Mouse (Mus musculus) CD4-positive, CD25-positive, alpha-beta regulatory T cell, adult 9 weeks (primary cell): ENCODE data around the gene Pdlim4. TPM values are rescaled to one million over a fixed set of nuclear protein-coding genes. Genes with fewer than 3 reads are reported as not detected.

Experiments used
- polyA plus RNA-seq: library from polyadenylated mRNA; unstranded; fragments of 100-300 nt; shearing (Covaris generic); gene quantifications from one replicate; pipeline ENCODE4 v1.2.1, GENCODE M21; 2017

Pdlim4 gene
- polyA plus RNA-seq: 22.2 TPM

DNA sequence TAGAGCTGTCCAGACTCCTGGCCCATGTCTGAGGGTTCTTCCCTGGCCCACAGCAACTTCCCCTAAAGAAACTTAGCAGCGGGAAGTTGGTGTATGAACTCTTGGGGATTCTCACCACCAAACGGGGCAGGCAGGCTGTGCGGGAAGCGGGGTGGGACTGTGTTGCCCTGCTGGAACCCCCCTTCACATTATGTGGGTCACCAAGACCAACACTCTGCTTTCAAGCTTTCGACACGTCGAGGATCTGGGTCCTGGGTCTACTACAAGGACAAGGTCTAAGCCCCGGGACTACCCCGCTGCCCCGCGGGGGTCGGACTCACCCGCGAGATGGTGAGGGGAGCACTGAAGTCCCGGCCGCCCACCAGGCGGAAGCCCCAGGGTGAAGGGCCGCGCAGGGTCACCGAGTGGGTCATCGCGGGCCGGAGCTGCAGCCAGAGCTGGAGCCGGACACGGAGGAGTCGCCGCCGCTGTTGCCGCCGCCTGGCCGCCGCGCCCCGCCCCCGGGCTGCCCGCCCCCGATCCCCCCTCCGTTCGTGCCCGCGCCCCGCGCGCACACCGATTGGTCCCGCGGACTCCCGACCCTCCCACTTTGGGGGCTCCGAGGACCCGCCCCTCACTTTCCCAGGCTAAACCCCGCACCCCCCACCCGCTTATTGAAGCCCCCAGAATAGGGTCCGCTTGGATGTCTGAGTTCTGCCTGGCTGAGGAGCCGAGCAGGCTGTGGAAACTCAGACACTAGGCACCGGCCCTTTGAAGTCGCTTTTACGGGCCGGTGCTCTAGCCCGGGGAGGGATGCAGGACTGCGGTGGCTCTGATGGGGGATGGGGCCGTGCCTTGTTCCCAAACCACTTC, at the start of gene Pdlim4:
Gene Pdlim4, minus strand, starts transcription at position 495 of the 852 bp plus-strand sequence.

DNA sequence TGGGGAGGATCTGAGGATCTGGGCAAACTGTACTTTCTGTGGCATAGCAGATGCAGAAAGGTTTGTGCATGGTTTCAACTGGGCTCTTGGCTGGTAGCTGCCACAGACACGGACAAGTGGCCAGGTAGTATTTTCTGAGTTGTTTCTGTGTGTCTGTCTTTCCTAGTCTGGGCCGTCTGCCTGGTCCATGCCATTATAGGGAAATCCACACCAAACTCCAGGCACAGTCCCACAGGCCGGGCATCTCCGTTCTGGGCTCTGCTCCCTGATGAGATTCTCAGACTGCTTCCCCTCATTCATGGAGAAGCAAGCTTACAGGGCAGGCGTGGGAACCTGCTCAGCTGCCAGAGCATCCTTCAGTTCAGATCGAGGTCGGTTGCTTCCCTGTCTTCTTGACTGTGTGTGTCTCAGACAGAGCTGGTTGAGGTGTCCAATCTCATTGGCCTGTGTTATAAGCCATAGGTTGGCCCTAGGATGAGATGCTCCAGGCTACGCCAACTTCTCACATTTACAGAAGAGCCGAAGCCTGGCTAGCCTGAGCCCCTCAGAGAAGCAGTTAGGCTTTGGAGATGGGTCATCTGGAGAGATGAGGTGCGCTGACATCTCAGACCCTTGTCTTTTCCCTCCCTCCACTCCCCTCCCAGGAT, 31.4 kb upstream of the Pdlim4 start, which contains the start of gene P4ha2:
Gene P4ha2, plus strand, starts transcription at position 51 of the 647 bp plus-strand sequence.

DNA sequence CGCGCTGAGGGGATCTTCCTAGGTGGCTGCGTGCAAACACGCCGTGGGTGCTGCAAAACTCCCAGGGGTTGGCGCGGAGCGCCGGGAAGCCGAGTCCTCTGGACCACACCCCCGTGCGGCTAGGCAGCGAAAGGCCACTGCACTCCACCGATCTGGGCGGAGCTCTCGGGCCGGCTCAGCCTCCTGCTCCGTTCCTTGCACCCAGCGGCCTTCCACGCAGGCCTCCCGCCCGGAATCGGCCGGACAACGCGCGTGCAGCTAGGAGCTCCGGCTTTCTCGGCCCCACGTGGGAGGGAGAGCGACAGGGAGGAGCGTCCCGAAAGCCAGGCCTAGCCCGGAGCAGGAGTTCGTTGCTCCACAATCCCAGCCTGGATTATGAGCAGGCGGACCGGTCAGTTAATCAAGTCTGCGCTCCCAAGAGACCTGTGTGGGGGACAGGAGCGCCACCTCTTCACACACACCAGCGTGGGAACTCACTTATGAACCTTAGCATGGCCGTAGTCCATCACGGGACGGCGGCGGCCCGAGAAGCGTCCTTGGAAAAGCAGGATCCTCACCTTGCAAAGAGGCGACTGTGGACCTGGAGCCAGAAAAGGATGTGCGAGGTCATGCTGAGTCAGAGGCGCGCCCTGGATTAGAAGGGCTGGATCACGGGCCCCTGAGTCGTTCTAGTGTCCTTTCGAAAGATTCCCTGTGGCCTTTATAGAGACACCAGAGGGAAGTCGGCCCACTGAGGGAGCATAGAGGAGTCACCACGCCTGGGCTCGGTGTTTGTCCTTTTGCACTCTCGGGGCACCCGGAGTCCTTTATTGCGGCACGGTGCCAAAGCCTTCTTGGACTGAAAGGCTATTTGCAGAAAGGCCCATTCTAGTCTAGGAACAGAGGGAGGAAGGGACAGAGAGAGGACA, 40.5 kb downstream of the Pdlim4 start, which contains the start of gene Slc22a4:
Gene Slc22a4, minus strand, starts transcription at position 47 of the 908 bp plus-strand sequence.

Other genes with a start within 250 kb of the Pdlim4 start
- 36.8 TPM for gene Gm12216, start 209.8 kb downstream of the Pdlim4 start, polyA plus RNA-seq
- gene Slc22a5, start 177.4 kb downstream of the Pdlim4 start, polyA plus RNA-seq: 46.8 TPM
- 0.47 TPM for gene Slc22a21, start 88.7 kb downstream of the Pdlim4 start, polyA plus RNA-seq
- 0.20 TPM for gene Slc22a4, start 40.9 kb downstream of the Pdlim4 start, polyA plus RNA-seq
- not detected for gene P4ha2, start 31.1 kb upstream of the Pdlim4 start, polyA plus RNA-seq
- 0.35 TPM for gene Csf2, start 180.7 kb upstream of the Pdlim4 start, polyA plus RNA-seq
- gene Il3, start 198.3 kb upstream of the Pdlim4 start, polyA plus RNA-seq: not detected
- gene Acsl6, start 234.8 kb upstream of the Pdlim4 start, polyA plus RNA-seq: not detected